Mouse (Mus musculus) liver, postnatal 0 days (tissue): ENCODE measurements around the gene Lpar5. TPM values are rescaled to one million over a fixed set of nuclear protein-coding genes. Genes with fewer than 3 reads are reported as not detected.

Experiments
- ATAC-seq: fragments of 200-750 bp; cut with Nextera tagmentation; 2 replicates; pipeline ENCODE4 v1.8.0; 2017; ENCODE audit warnings: mild to moderate bottlenecking, moderate library complexity
- DNase-seq: peaks from one replicate; pipeline ENCODE4 v3.0.0-alpha.2; 2016
- H3K27ac ChIP-seq: fragments of 300-500 bp; sonication (generic); 2 replicates; pipeline ENCODE4 v1.5.1; 2014; ENCODE audit warnings: antibody characterized with exemption, moderate library complexity, mild to moderate bottlenecking, low read depth
- H3K27me3 ChIP-seq: fragments of 300-500 bp; sonication (generic); 2 replicates; pipeline ENCODE4 v1.6.1; 2014; ENCODE audit warnings: low read length, control low read depth, mixed read lengths; ENCODE audit not compliant: insufficient read depth
- H3K36me3 ChIP-seq: fragments of 300-500 bp; sonication (generic); replicated peaks from 2 replicates; pipeline ENCODE4 v1.6.1; 2014; ENCODE audit warnings: mild to moderate bottlenecking, control low read depth, low read length, moderate library complexity, mixed read lengths; ENCODE audit not compliant: insufficient read depth
- H3K4me1 ChIP-seq: fragments of 300-500 bp; sonication (generic); 2 replicates; pipeline ENCODE4 v1.6.1; 2014; ENCODE audit warnings: antibody characterized with exemption, mild to moderate bottlenecking, control low read depth; ENCODE audit not compliant: insufficient read depth
- H3K4me2 ChIP-seq: fragments of 300-500 bp; sonication (generic); 2 replicates; pipeline ENCODE4 v1.6.1; 2014; ENCODE audit warnings: low read depth, mild to moderate bottlenecking, low read length, moderate library complexity, mixed read lengths
- H3K4me3 ChIP-seq: fragments of 300-500 bp; sonication (generic); 2 replicates; pipeline ENCODE4 v1.5.1; 2014; ENCODE audit warnings: low read depth, low read length
- H3K9ac ChIP-seq: fragments of 300-500 bp; sonication (generic); replicated peaks from 2 replicates; pipeline ENCODE4 v1.6.1; 2014; ENCODE audit warnings: mild to moderate bottlenecking, moderate library complexity
- H3K9me3 ChIP-seq: fragments of 300-500 bp; sonication (generic); 2 replicates; pipeline ENCODE4 v1.6.1; 2016; ENCODE audit warnings: mild to moderate bottlenecking, control low read depth, low read length, mixed read lengths
- CTCF ChIP-seq: sonication (generic); IDR thresholded peaks from 2 replicates; pipeline ENCODE4 v1.5.1; 2016; ENCODE audit warnings: antibody characterized with exemption, low read depth
- EP300 ChIP-seq: IDR thresholded peaks from 2 replicates; pipeline ENCODE4 v1.6.1; 2016; ENCODE audit warnings: antibody characterized with exemption, low read depth, mild to moderate bottlenecking
- WGBS: fragments of 180-500 bp; shearing (Covaris S2); extraction: QIAGEN DNeasy Blood & Tissue Kit; methylation state at CpG from one replicate; pipeline ENCODE4 v1.1.7; 2014; ENCODE audit not compliant: insufficient replicate concordance; 5-methylcytosine and 5-hydroxymethylcytosine counted together
- polyA plus RNA-seq: library from polyadenylated mRNA; unstranded; fragments of >200 nt; fragmentation: Nextera tagmentation; extraction: Ambion mirVana; gene quantifications from 2 replicates; pipeline ENCODE4 v1.2.1, GENCODE M21; 2015

The Lpar5 gene
- polyA plus RNA-seq, 1 experiment from 2014 or later: 0.85 TPM

DNA sequence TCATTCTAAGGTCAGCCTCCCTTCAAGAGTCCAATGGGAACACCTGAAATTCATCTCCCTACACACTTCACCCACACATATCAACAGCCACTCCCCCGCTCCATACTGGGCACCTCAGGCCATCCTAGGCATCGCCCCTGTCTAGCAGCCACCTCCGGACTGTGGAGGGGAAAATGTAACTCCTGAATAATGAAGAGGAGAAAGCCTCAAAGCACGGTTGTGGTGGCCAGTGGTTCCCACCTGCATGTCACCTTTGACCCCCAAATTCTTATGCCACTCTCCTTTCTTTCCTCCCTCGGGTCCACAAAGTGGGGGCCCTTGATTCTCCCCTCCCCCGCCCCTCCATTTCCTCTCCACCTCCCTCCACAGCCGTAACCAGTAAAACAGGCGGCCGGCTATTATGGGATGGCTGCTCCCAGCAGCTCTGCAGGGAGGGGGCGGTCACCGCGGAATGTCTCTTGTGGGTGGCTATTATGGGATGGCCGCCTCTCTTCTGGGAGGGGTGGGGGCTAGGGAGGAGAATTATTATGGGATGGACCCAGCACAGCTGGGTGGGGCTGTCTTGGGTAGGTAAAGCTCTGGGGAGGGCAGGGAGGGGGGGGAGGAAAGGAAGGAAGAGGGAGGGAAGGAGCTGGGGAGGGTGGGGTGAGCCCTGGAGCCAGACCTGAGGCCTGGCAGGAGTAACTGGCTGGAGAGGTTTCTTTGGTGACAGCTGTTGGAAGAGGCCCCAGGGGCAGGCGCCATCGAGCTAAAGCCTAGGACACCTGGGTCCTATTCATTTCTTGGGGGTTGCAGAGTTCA lies 22.0 kb downstream of the Lpar5 start:
- peak overlapping the region; percentile 51 for H3K9ac ChIP-seq
- 4% methylated on average over 15 of the region's 15 CpGs for WGBS
- peaks cover 30% of the 10 kb centered on the region for H3K4me1 ChIP-seq
- ATAC-seq: peak; percentile 57
- H3K4me3 ChIP-seq: peak overlapping the region; percentile 30
- H3K27ac ChIP-seq: peak overlapping the region; percentile 86
- TF ChIP-seq CTCF (no peak), EP300 (0 out of 2 replicates have a peak, but pooled peaks have one; percentile 1)
- H3K36me3 ChIP-seq: no peaks in the 10 kb centered on the region
- peak overlapping the region; percentile 68 for H3K4me2 ChIP-seq
- H3K9me3 ChIP-seq: no peaks in the 10 kb centered on the region
- no peaks in the 10 kb centered on the region for H3K27me3 ChIP-seq
- peak; percentile 70 for DNase-seq

DNA sequence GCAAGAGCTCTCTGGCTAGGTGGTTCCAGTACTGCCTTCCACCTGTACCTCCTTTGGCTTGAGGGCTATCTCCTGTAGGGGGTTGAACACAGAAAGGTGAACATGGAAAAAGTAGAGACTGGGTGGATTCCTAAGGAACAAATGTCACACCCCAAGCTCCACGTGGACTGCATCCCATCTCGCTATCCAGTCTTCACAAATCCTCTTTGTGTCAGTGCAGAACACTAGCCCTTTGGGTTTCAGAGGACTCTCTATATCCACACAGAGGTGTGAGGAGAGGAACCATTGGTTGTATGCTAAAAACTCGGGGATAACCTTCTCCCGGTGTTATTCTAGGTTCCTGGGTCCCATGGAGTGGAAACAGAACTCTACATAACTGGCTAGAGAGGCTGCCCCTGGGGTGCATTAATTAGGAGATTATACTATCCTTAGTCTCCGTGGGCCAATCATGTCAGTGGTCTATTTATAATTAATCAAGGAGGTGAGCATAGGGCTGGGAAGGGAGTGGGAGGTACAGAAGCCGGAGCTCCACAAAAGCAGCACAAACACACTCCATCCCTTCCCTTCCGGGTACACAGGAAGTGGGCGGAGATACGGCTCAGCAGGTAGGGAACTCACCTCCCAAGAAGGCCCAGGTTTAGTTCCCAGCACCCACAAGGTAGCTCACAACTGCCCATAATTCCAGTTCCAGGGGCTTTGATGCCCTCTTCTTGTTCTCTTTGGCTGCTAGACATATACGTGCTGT lies 22.8 kb downstream of the Lpar5 start:
- H3K4me1 ChIP-seq: peaks cover 36% of the 10 kb centered on the region
- no peaks in the 10 kb centered on the region for H3K36me3 ChIP-seq
- peak overlapping the region; percentile 68 for H3K4me2 ChIP-seq
- DNase-seq: no peak
- 61% methylated on average over 10 of the region's 10 CpGs for WGBS
- no peaks in the 10 kb centered on the region for H3K27me3 ChIP-seq
- H3K27ac ChIP-seq: peak overlapping the region; percentile 86; the same call in 1 of the 2 replicates
- ATAC-seq: no peak
- H3K9me3 ChIP-seq: no peaks in the 10 kb centered on the region
- H3K9ac ChIP-seq: 0 out of 2 replicates have a peak overlapping the region, but pooled peaks have one; percentile 1
- 0 out of 2 replicates have a peak overlapping the region, but pooled peaks have one; percentile 30 for H3K4me3 ChIP-seq
- TF ChIP-seq EP300: no peak
- no peak for TF ChIP-seq CTCF

DNA sequence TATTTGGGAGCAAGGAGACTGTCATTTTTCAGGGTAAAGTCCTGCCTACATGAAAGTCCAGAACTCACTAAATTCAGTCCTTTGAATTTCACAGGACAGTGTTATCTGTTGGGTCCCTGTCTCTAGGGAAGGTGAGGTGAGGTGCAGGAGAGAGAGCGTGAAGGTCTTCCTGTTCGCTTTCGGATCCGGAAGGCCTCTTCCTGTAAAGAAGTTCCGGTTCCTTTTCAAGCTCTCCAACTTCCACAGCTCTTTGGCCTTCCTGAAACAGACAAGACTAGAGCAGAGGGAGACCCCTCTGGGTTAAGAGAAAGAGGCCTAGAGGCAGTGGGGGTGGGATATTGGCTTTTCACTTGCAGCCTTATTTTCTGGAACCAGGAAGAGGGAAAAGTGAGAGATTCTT lies 24.7 kb downstream of the Lpar5 start:
- Histone ChIP-seq H3K4me2 (no peak overlapping the region), H3K27me3 (no peaks in the 10 kb centered on the region), H3K4me1 (peaks cover 42% of the 10 kb centered on the region), H3K9ac (no peak overlapping the region), H3K27ac (peak overlapping the region; percentile 63), H3K9me3 (no peaks in the 10 kb centered on the region), H3K4me3 (no peak overlapping the region), H3K36me3 (no peaks in the 10 kb centered on the region)
- no peak for TF ChIP-seq EP300
- TF ChIP-seq CTCF: no peak
- DNase-seq (no peak), ATAC-seq (no peak)
- WGBS: 51% methylated on average over 5 of the region's 5 CpGs

DNA sequence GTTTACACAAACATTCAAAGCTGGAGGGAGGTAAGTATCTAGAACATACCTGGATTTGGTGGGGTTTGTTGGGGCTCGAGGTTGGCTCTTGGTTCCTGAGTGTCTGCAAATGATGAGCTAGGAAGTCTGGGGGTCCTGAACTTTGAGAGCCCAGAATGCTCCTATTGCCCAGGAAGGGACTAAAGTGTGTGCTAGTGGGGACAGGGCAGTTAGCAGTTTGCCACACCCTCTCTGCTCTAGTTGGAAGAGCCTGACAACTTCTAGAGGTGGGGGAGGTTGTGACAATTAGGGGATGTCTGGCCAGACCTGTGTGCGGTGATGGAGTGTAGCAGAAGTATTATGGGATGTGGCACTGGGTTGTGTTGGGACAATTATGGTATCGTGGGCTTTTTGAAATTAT lies 27.1 kb downstream of the Lpar5 start:
- no peaks in the 10 kb centered on the region for H3K27me3 ChIP-seq
- H3K36me3 ChIP-seq: peaks cover 14% of the 10 kb centered on the region
- H3K27ac ChIP-seq: peak overlapping the region; percentile 96; the same call in 1 of the 2 replicates
- no peak overlapping the region for H3K9ac ChIP-seq
- ATAC-seq (no peak), DNase-seq (no peak)
- H3K4me2 ChIP-seq: no peak overlapping the region
- H3K9me3 ChIP-seq: no peaks in the 10 kb centered on the region
- no peak overlapping the region for H3K4me3 ChIP-seq
- TF ChIP-seq EP300: no peak
- TF ChIP-seq CTCF: no peak
- 44% methylated on average over 3 of the region's 3 CpGs for WGBS
- peaks cover 46% of the 10 kb centered on the region for H3K4me1 ChIP-seq

DNA sequence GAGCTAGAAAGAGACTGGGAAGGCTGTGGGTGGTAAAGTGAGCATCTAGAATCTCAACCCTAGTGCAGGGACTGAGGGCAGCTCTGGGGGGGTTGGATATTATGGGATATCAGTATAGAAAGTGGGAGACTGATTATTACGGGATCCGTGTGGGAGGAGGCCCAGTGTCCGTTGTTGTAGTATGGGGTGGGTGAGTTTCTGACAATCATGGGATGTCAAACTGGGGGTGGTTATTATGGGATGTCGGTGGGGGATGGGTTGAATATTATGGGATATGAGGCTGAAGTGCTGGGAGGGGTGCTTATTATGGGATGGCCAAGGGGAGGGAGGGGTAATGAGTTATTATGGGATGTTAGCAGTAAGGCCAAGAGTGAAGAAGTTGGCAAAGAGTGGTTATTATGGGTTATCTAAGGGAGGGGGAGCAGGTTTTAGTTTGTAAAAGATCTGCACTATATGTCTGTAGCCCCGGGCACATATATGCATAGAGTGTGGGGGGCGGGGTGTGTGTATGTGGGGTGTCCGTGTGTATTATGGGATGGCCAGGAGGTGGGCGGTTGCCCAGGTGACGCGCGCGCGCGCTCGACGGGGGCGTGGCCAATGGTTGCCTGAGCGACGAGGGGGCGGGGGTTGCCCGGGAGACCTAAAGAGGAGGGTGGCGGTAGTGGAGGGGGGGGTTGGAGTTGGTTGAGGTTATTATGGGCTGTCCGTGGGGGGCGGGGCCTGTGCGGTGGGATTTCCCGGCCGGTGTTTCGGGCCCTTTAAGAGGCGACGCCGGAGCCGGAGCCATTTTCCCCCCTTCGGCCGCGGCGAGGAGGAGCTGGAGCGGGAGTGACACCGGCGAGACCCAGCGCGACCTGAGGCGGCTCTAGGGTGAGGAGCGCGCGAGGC lies 27.9 kb downstream of the Lpar5 start, which contains the start of gene Chd4:
Gene Chd4, plus strand, starts transcription at position 591 of the 888 bp plus-strand sequence.
- peak; percentile 96 for DNase-seq
- ATAC-seq: peak; percentile 79
- Histone ChIP-seq H3K9me3 (no peaks in the 10 kb centered on the region), H3K4me1 (peaks cover 39% of the 10 kb centered on the region), H3K4me2 (peak within 1 kb of the TSS; percentile 98), H3K4me3 (peak within 1 kb of the TSS; percentile 99), H3K27ac (peak within 1 kb of the TSS; percentile 96), H3K36me3 (peaks cover 22% of the 10 kb centered on the region), H3K9ac (peak within 1 kb of the TSS; percentile 97), H3K27me3 (no peaks in the 10 kb centered on the region)
- WGBS: 5% methylated on average over 34 of the region's 45 CpGs
- TF ChIP-seq EP300 (no peak), CTCF (no peak)
